Mouse (Mus musculus): ENCODE results near the gene Mdk. TPM values are rescaled to one million over a fixed set of nuclear protein-coding genes. Genes with fewer than 3 reads are reported as not detected.
A peak's percentile ranks its signal among the peaks of the same experiment; 100 is the strongest.

The Mdk gene
- polyA plus RNA-seq, 1 experiment from 2014 or later: 700 TPM

DNA sequence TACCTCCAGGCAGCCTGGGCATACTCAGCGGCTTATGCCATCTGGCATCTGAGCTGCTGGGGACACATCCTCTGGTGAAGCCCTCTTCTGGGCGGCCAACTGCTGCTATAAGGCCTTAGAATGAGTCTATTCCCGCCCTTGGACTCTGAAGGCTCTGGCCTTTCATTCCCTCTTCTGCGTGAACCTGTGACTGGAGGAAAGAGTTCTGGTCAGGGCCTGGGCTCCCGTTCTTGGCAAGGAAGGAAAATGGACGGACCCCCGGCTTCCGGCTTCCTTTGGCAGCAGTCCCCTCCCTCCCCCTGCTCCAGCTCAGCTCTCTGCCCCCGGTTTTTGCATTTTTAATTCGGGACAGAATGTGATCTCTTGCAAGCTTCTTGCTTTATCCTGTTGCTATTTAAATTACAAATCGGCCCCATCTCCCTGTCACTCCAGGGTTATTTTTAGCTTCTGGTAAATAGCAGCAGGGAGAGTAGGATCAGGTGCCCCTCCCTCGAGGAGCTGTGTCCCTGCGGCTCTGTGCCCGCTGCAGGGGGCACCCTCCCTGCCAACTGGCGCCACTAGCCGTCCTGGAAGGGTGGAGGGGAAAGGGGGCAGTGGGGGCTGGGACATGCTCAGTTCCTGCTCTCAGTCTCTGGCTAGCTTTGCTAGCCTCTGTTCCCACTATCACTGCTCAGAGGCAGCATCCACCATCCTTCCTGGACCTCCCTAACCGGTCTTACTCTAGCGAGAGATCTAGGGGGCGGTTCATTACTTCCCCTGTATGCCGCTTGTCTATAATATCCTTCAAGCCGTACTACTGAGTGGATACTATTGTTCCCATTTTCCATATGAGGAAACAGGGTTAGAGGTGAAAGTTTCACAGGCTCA is 39.4 kb upstream of the Mdk start:
- DNase-seq (ENCODE audit: low spot score) (peak; percentile 56), ATAC-seq (ENCODE audit: low read depth) (peak; percentile 39; the same call in 1 of the 2 replicates)
- Histone ChIP-seq H3K9me3 (ENCODE audit: control insufficient read depth, low read length) (no peaks in the 10 kb centered on the region), H3K4me1 (ENCODE audit: control insufficient read depth, insufficient read depth, low read length) (peaks cover 18% of the 10 kb centered on the region), H3K4me3 (ENCODE audit: low read depth, low read length) (no peak overlapping the region), H3K27me3 (replicated peaks; ENCODE audit: control insufficient read depth, insufficient read depth, low read length) (peaks cover 24% of the 10 kb centered on the region), H3K4me2 (ENCODE audit: low read depth, low read length) (peak overlapping the region; percentile 33), H3K36me3 (ENCODE audit: control insufficient read depth, insufficient read depth, low read length) (no peaks in the 10 kb centered on the region), H3K27ac (replicated peaks; ENCODE audit: low read depth, low read length) (peak overlapping the region; percentile 63), H3K9ac (ENCODE audit: low read depth, low read length) (no peak overlapping the region)
- 18% methylated on average over 21 of the region's 21 CpGs for WGBS

DNA sequence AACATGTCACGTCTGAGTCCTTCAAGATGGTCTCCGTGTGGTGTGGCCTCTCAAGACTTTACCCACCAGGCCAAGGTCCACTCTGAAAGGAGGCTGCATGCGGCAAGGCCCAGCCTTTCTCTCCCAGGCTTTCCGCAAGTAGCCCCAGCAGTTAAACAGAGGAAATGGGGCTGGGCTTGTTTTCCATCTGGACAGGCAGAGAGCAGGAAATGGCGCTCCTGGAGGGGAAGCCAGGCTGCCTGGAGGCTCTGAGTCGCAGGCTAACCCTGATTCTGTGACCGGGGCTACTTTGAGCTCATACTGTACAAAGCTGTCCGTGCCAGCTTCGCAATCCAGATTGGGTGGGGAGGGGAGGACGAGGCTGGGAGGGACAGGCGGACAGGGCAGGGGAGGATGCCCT is 35.9 kb upstream of the Mdk start:
- H3K4me1 ChIP-seq (ENCODE audit: control insufficient read depth, insufficient read depth, low read length): peaks cover 19% of the 10 kb centered on the region
- H3K4me2 ChIP-seq (ENCODE audit: low read depth, low read length): no peak overlapping the region
- H3K9ac ChIP-seq (ENCODE audit: low read depth, low read length): no peak overlapping the region
- H3K4me3 ChIP-seq (ENCODE audit: low read depth, low read length): no peak overlapping the region
- H3K27ac ChIP-seq (replicated peaks; ENCODE audit: low read depth, low read length): peak overlapping the region; percentile 50; the same call in 1 of the 2 replicates
- no peaks in the 10 kb centered on the region for H3K36me3 ChIP-seq (ENCODE audit: control insufficient read depth, insufficient read depth, low read length)
- no peaks in the 10 kb centered on the region for H3K27me3 ChIP-seq (replicated peaks; ENCODE audit: control insufficient read depth, insufficient read depth, low read length)
- no peaks in the 10 kb centered on the region for H3K9me3 ChIP-seq (ENCODE audit: control insufficient read depth, low read length)
- 45% methylated on average over 11 of the region's 11 CpGs for WGBS
- ATAC-seq (ENCODE audit: low read depth): no peak
- no peak for DNase-seq (ENCODE audit: low spot score)

DNA sequence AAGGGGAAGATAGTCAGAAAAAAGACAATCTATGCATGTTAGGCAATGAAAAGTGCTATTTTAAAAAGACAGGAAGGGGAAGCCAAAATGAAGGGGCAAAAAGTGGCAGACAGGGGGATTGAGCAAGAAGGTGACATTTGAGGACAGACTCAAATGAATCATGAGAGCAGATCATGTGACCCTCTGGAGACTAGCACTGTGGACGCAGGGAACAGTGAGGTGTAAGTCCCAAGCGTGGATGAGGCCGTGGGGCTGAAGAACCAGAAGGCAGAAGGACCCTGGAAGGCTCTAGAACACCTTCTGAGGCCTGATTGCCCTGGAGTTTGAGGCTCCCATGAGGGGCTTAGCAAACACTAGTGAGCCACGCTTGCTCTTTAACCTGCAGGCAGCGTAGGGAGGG is 34.3 kb upstream of the Mdk start:
- H3K4me3 ChIP-seq (ENCODE audit: low read depth, low read length): no peak overlapping the region
- DNase-seq (ENCODE audit: low spot score): no peak
- ATAC-seq (ENCODE audit: low read depth): no peak
- no peak overlapping the region for H3K4me2 ChIP-seq (ENCODE audit: low read depth, low read length)
- no peak overlapping the region for H3K9ac ChIP-seq (ENCODE audit: low read depth, low read length)
- WGBS: 77% methylated on average over 5 of the region's 5 CpGs
- no peaks in the 10 kb centered on the region for H3K27me3 ChIP-seq (replicated peaks; ENCODE audit: control insufficient read depth, insufficient read depth, low read length)
- peaks cover 23% of the 10 kb centered on the region for H3K4me1 ChIP-seq (ENCODE audit: control insufficient read depth, insufficient read depth, low read length)
- H3K27ac ChIP-seq (replicated peaks; ENCODE audit: low read depth, low read length): no peak overlapping the region
- no peaks in the 10 kb centered on the region for H3K36me3 ChIP-seq (ENCODE audit: control insufficient read depth, insufficient read depth, low read length)
- no peaks in the 10 kb centered on the region for H3K9me3 ChIP-seq (ENCODE audit: control insufficient read depth, low read length)

DNA sequence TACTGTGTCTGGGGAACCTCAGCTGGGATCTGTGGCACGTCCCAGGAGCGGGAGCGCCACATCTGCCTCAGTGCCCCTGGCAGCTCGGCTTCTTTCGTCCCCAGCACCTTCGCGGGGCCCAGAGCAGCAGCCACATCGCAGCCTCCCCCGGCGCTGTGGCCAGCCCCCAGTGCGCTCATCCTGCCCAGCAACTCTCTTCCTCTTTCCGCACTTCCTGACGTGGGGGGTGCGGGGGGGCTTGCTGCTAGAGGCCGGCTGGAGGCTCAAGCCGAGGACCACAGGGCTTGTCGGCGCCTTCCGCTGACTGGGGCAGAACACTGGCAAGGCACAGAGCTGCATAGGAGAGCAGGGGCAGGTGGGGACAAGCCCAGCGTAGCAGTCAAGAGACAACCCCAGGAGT is 33.3 kb upstream of the Mdk start:
- H3K4me3 ChIP-seq (ENCODE audit: low read depth, low read length): peak overlapping the region; percentile 89
- no peaks in the 10 kb centered on the region for H3K9me3 ChIP-seq (ENCODE audit: control insufficient read depth, low read length)
- DNase-seq (ENCODE audit: low spot score): peak; percentile 62
- no peaks in the 10 kb centered on the region for H3K27me3 ChIP-seq (replicated peaks; ENCODE audit: control insufficient read depth, insufficient read depth, low read length)
- no peaks in the 10 kb centered on the region for H3K36me3 ChIP-seq (ENCODE audit: control insufficient read depth, insufficient read depth, low read length)
- H3K9ac ChIP-seq (ENCODE audit: low read depth, low read length): peak overlapping the region; percentile 54
- H3K4me2 ChIP-seq (ENCODE audit: low read depth, low read length): peak overlapping the region; percentile 91
- peak; percentile 30; the same call in 1 of the 2 replicates for ATAC-seq (ENCODE audit: low read depth)
- 16% methylated on average over 16 of the region's 20 CpGs for WGBS
- peak overlapping the region; percentile 59 for H3K27ac ChIP-seq (replicated peaks; ENCODE audit: low read depth, low read length)
- H3K4me1 ChIP-seq (ENCODE audit: control insufficient read depth, insufficient read depth, low read length): peaks cover 18% of the 10 kb centered on the region

DNA sequence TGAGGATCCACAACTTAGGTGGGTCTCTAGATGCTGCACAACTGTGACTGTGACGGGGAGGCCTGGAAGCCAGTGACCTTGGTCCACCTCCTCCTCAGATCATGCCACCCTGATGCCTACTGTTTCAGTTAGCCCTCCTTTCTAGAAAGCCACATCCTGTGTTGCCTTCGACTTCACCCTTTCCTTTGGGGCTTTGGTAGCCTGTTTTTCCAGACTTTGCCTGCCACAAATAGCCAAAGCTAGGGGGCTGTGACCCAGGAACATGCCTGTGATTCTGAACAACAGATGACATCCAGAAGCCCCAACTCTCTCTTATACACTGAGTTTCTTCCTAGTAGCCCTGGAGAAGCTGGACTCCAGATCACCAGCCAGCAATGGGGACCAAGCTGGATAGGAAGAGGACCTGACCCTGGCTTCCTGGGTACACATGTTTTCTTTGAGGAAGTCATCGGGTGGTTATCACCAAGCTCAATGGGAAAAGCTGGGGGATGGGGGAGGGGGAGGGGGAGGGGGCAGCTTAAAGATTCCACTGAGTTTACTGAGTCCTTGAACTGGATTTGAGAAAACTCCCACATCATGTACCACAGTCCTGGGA is 32.6 kb upstream of the Mdk start:
- H3K9me3 ChIP-seq (ENCODE audit: control insufficient read depth, low read length): no peaks in the 10 kb centered on the region
- 61% methylated on average over 3 of the region's 3 CpGs for WGBS
- DNase-seq (ENCODE audit: low spot score): no peak
- 0 out of 2 replicates have a peak overlapping the region, but pooled peaks have one; percentile 65 for H3K27ac ChIP-seq (replicated peaks; ENCODE audit: low read depth, low read length)
- H3K9ac ChIP-seq (ENCODE audit: low read depth, low read length): no peak overlapping the region
- no peaks in the 10 kb centered on the region for H3K36me3 ChIP-seq (ENCODE audit: control insufficient read depth, insufficient read depth, low read length)
- no peaks in the 10 kb centered on the region for H3K27me3 ChIP-seq (replicated peaks; ENCODE audit: control insufficient read depth, insufficient read depth, low read length)
- peaks cover 18% of the 10 kb centered on the region for H3K4me1 ChIP-seq (ENCODE audit: control insufficient read depth, insufficient read depth, low read length)
- no peak for ATAC-seq (ENCODE audit: low read depth)
- H3K4me2 ChIP-seq (ENCODE audit: low read depth, low read length): peak overlapping the region; percentile 91
- H3K4me3 ChIP-seq (ENCODE audit: low read depth, low read length): peak overlapping the region; percentile 89

DNA sequence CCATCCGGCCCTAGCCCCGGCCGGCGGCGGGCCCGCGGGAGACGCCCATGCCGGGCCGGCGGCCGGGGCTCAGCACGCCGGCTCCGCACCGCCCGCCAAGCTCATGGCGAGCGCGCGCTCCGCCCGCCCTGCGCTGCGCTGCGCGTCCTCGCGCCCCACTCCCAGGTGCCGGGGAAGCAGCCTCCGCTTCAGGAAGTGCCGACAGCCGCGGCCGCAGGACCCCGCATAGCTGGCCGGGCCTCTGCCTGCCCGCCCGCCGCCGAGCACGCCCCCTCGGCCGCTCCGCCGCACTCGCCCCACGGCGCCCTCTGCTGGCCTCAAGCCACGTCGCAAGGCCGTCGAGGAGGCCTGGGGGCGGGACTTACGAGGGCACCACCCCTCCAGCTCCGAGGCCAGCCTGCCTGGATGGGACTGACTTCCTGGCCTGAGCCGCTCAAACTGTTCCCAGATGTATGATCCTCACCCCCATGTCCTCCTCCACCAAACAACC is 31.4 kb upstream of the Mdk start:
- peaks cover 18% of the 10 kb centered on the region for H3K4me1 ChIP-seq (ENCODE audit: control insufficient read depth, insufficient read depth, low read length)

DNA sequence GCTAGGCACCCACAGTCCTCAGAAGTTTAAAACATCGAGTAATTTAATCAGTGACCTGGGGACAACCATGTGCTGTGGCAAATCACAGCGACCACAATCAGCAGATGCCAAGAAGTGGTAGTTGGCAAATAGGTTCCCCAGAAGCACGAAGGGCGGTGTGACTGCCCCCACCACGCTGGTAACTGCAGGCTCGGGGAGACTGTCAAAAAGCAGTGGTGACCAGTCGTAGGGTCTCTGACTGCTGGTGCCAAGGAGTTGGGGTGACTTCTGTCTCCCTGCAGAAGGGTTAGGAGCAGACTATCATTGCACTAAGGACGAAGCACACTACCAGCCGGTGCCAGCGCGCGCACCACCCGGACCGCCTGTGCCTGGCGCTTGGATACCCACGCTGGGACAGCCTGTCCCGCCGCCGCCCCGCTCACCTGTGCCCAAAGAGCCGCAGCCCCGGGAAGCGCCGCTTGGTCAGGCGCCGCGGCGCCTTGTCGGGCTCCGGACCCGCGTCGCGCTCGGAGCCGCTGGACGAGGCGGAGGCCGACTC is 30.8 kb upstream of the Mdk start:
- no peaks in the 10 kb centered on the region for H3K27me3 ChIP-seq (replicated peaks; ENCODE audit: control insufficient read depth, insufficient read depth, low read length)
- H3K36me3 ChIP-seq (ENCODE audit: control insufficient read depth, insufficient read depth, low read length): no peaks in the 10 kb centered on the region
- peak; percentile 20 for ATAC-seq (ENCODE audit: low read depth)
- peaks cover 18% of the 10 kb centered on the region for H3K4me1 ChIP-seq (ENCODE audit: control insufficient read depth, insufficient read depth, low read length)
- no peak for DNase-seq (ENCODE audit: low spot score)
- peak overlapping the region; percentile 91 for H3K4me2 ChIP-seq (ENCODE audit: low read depth, low read length)
- H3K27ac ChIP-seq (replicated peaks; ENCODE audit: low read depth, low read length): peak overlapping the region; percentile 76; the same call in 1 of the 2 replicates
- H3K4me3 ChIP-seq (ENCODE audit: low read depth, low read length): peak overlapping the region; percentile 89
- no peaks in the 10 kb centered on the region for H3K9me3 ChIP-seq (ENCODE audit: control insufficient read depth, low read length)
- WGBS: 0% methylated on average over 15 of the region's 39 CpGs
- H3K9ac ChIP-seq (ENCODE audit: low read depth, low read length): peak overlapping the region; percentile 89

More for the DNA sequence above, 31.4 kb upstream of the Mdk start:
- no peaks in the 10 kb centered on the region for H3K36me3 ChIP-seq (ENCODE audit: control insufficient read depth, insufficient read depth, low read length)
- H3K4me2 ChIP-seq (ENCODE audit: low read depth, low read length): peak overlapping the region; percentile 91
- no peaks in the 10 kb centered on the region for H3K27me3 ChIP-seq (replicated peaks; ENCODE audit: control insufficient read depth, insufficient read depth, low read length)
- no peaks in the 10 kb centered on the region for H3K9me3 ChIP-seq (ENCODE audit: control insufficient read depth, low read length)
- H3K27ac ChIP-seq (replicated peaks; ENCODE audit: low read depth, low read length): peak overlapping the region; percentile 76
- DNase-seq (ENCODE audit: low spot score): peak; percentile 94
- 4% methylated on average over 10 of the region's 57 CpGs for WGBS
- peak overlapping the region; percentile 89 for H3K4me3 ChIP-seq (ENCODE audit: low read depth, low read length)
- peak overlapping the region; percentile 89 for H3K9ac ChIP-seq (ENCODE audit: low read depth, low read length)
- peak; percentile 96 for ATAC-seq (ENCODE audit: low read depth)

DNA sequence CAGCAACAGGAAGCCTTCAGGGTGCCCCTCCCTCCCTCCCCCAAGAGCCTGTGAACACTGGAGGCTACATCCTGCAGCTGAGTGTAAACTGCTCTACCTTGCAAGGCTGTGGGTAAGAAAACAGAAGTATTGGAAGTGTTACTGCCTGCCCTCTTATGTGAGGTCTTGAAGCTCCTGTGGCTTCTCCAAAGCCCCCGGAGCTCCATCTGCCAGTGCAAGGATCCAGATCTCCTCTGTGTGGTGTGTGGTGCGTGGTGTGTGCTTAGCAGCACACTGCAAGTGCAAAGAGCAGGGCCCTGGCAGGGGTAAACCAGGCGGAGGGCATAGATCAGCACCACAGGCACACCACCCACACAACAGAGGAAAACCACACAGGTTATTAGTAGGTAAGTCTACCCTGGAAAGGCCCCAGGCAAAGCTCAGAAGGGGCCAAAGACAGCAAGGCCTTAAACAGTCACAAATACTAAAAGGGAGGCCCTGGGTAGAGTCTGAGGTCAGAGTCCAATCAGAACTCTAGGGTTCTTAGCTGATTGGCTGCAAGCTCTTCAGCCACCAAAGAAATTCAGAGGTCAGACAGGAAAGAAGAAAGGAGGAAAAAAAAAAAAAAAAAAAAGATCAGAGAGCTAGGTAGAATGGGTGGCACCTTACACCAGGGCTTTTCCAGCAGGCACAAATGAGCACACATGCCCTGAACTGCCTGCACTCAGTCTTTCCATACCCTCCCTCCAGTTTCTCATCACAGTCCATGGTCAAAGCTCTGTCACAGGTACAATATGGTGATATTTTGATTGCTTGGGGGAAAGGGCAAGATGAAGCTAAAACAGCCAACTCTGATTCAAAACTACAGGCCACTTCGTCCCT is 30.0 kb upstream of the Mdk start:
- H3K4me1 ChIP-seq (ENCODE audit: control insufficient read depth, insufficient read depth, low read length): peaks cover 23% of the 10 kb centered on the region
- H3K9me3 ChIP-seq (ENCODE audit: control insufficient read depth, low read length): no peaks in the 10 kb centered on the region
- peak overlapping the region; percentile 89 for H3K4me3 ChIP-seq (ENCODE audit: low read depth, low read length)
- peak overlapping the region; percentile 89 for H3K9ac ChIP-seq (ENCODE audit: low read depth, low read length)
- H3K27ac ChIP-seq (replicated peaks; ENCODE audit: low read depth, low read length): no peak overlapping the region
- 56% methylated on average over 4 of the region's 4 CpGs for WGBS
- DNase-seq (ENCODE audit: low spot score) (no peak), ATAC-seq (ENCODE audit: low read depth) (no peak)
- H3K27me3 ChIP-seq (replicated peaks; ENCODE audit: control insufficient read depth, insufficient read depth, low read length): no peaks in the 10 kb centered on the region
- H3K4me2 ChIP-seq (ENCODE audit: low read depth, low read length): peak overlapping the region; percentile 91
- no peaks in the 10 kb centered on the region for H3K36me3 ChIP-seq (ENCODE audit: control insufficient read depth, insufficient read depth, low read length)

All from embryonic facial prominence, embryonic 14.5 days (tissue).